Mouse (Mus musculus): Measurements from ENCODE around the gene Guk1. TPM values are rescaled to one million over a fixed set of nuclear protein-coding genes. Genes with fewer than 3 reads are reported as not detected.
"Not testable (repeated sequence)": the region's sequence is repeated elsewhere in the genome, so short reads cannot be mapped to it uniquely, and the experiment has no call there.

Guk1 gene
- total RNA-seq (2022): 100 to 1,000 TPM; 137 to 150 (median 141) TPM

GRCm38 (mm10) chr11:59192059-59192386 is at the start of gene Guk1:
Gene Guk1 (minus strand): TSS chr11:59192212.
- DNase-seq (ENCODE audit: low spot score in 2 of 2): no peak

DNA sequence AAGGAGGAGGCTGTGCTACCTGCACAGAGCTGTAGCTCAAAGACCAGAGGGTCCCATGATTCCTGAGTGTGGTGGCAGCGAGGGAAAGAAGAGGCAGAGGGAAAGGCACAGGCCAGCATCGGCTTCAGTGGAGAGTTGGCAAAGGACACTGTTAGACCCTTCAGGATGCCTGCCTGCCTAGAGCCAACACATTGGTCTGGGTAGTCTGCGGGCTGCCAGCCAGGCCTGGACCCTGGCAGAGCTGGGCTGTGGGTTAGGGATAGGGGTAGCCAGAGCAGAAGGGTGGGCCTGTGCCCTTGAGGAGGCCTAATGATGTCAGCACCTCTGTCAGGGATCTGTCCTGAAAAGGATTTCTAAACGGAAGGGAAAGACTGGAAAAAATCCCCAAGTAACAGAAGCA is 47.8 kb upstream of the Guk1 start:
- DNase-seq (ENCODE audit: low spot score in 2 of 2): no peak

DNA sequence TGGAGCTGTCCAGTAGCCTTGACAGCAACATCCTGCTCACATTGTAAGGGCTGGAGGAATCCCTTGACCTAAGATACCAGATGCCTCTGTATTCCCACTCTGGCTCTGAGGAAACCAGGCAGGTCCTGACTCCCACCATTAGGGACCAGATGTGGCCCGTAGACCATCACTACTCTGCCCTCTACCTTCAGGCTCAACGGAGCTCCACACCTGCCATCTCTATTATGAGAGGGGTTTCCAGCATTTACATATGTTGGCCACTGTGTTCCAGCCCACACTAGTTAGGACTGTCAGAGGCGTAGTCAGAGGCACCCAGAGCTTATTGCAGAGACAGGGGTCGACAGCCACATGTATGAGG is 47.4 kb upstream of the Guk1 start:
- DNase-seq (ENCODE audit: low spot score in 2 of 2): no peak

- DNase-seq (ENCODE audit: low spot score in 2 of 2): peak in 1 of 2 experiments; percentile 28
Observed at GRCm38 (mm10) chr11:59238525-59239427, 46.8 kb upstream of the Guk1 start.

DNA sequence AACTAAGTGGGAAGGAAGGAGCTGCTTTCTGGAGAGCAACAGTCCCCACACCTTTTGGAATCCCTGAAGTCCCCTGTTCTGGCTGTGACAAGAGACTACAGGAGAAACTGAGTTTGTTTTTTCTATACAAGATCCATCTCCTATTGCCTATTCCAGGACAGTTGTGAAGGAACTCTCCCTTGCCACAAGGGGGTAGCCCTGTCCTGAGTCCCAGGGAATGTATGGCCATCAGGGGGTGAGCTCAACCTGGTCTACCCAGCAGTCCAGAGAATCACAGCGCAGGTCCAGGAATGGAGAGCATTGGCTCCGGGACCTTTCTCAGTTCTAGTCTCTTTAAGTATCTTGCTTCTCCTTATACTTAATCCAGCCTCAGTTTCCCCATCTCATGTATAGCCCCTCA is 40.8 kb upstream of the Guk1 start:
- DNase-seq (ENCODE audit: low spot score in 2 of 2): no peak

DNA sequence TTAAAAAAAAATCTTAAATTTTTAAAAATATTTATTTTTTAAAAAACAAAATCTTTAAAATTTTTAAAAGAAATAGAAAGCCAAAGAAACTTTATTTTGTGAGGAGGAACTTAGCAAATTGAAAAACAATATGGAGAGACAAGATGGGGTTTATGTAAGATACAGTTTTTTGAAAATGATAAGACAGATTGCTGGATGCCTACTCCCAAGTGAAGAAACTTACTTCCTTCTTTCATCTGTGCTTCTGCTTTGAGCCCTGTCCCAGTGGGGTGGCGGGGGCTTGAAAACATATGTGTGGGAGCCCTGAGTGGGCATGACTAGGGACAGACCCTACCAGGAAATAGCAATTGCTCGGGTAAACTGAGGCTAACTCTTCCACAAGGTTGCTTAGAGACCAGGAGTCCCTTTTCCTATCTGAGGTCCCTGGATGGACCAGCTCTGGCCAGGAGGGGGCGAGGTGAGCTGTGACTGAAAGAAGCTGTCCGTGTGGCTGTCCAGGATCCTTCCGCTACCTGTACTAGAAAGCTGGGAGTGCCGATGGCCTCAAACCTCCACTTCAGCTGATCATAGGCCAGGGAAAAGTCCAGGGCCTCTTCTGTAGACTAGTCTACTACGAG is 38.2 kb upstream of the Guk1 start:
- DNase-seq (ENCODE audit: low spot score in 2 of 2): no peak

- DNase-seq (ENCODE audit: low spot score in 2 of 2): peak; percentile 87 to 96
Observed at GRCm38 (mm10) chr11:59228122-59228953, 36.3 kb upstream of the Guk1 start, which contains the start of gene Arf1. Gene Arf1 (minus strand): TSS chr11:59228270.

GRCm38 (mm10) chr11:59227604-59228121 is 35.7 kb upstream of the Guk1 start:
- no peak for DNase-seq (ENCODE audit: low spot score in 2 of 2)

GRCm38 (mm10) chr11:59226787-59227603 is 35.0 kb upstream of the Guk1 start:
- DNase-seq (ENCODE audit: low spot score in 2 of 2): no peak

- no peak for DNase-seq (ENCODE audit: low spot score in 2 of 2)
Observed at GRCm38 (mm10) chr11:59226251-59226650, 34.2 kb upstream of the Guk1 start.

DNA sequence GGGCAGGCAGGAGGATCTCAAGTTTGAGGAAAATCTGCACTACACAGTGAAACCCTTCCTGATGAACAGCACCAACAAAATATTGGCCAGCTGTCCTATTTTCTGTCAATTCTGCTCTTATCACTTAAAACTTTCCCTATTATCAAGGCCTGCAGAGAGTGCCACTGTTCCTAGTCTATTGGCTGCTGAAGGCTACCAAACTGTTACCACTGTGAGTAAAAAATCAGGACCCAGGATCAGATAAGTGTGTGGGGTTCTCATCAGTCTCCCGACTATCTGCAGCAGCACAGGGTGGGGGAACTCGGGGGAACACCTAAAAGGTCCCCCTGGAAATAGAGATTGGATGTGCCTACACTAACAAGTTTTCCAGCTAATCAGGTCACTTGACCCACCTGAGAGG is 33.2 kb upstream of the Guk1 start:
- DNase-seq (ENCODE audit: low spot score in 2 of 2): no peak

DNA sequence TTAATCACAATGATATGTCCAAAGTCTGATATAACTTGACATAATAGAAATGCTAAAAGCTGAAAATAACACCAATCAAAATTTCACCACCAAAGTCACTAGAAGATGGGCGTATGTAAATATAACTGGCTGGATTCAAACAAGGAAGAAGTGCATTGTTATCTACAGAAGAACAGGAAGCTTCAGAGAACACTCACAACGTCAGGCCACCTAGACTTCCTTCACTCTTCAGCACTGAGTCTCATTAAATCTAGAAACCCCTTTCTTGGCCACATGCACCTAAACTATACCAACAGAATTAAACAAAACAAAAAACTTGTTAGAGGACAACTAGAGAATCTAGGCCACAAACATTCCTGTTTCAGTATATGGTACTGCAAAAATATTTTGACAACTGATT is 32.5 kb upstream of the Guk1 start:
- no peak for DNase-seq (ENCODE audit: low spot score in 2 of 2)

GRCm38 (mm10) chr11:59224025-59224424 is 32.0 kb upstream of the Guk1 start:
- DNase-seq (ENCODE audit: low spot score in 2 of 2): no peak

DNA sequence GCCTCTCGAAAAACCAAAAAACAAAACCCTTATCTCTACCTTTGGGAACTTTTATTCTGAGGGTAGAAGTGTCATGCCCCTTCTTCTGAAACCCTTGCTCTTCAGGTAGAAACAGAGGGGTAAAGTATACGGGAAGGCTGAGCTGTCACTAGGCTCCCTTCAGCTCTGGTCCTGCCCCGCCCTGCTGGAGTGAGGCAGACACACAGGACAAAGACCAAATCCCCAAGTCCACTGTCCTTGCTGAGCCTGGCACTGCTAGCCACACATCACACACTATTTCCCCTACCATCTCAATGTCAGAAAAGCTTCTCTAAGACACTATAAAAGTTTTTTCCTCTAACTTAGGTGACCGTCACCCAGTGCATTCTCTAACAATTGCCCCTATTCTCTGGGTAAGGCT is 30.3 kb upstream of the Guk1 start:
- DNase-seq (ENCODE audit: low spot score in 2 of 2): no peak

GRCm38 (mm10) chr11:59221604-59222003 is 29.6 kb upstream of the Guk1 start:
- no peak for DNase-seq (ENCODE audit: low spot score in 2 of 2)

GRCm38 (mm10) chr11:59219064-59219463 is 27.1 kb upstream of the Guk1 start:
- DNase-seq (ENCODE audit: low spot score in 2 of 2): no peak

DNA sequence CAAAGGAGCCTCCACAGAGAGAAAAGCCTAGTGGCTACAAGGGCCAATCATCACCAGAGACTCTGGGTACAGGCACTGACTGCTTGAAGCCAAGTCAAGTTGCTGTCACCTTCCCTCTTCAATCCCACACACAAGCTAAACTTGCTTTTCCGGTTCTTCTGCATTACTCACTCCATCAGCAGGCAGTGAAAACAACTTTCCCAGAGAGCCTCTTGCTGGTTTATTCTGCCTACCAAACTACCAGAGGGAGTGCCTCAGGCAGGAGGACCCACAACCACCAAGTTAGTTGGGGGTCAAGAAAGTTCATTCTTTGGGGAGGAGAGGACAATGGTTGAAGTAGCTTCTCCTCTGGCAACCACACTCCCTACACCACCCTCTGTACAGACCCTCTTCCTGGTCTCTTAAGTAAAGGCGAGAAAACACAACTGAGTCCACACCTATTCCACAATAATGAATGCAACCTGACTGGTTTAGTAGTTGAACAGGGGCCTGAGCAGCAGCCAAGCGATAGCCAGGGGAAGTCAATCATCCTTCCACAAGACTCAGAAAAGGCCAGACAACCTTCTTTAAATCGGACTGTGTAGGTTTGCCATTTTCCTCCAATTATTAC is 26.5 kb upstream of the Guk1 start:
- no peak for DNase-seq (ENCODE audit: low spot score in 2 of 2)

GRCm38 (mm10) chr11:59216955-59217354 is 24.9 kb upstream of the Guk1 start:
- no peak for DNase-seq (ENCODE audit: low spot score in 2 of 2)

DNA sequence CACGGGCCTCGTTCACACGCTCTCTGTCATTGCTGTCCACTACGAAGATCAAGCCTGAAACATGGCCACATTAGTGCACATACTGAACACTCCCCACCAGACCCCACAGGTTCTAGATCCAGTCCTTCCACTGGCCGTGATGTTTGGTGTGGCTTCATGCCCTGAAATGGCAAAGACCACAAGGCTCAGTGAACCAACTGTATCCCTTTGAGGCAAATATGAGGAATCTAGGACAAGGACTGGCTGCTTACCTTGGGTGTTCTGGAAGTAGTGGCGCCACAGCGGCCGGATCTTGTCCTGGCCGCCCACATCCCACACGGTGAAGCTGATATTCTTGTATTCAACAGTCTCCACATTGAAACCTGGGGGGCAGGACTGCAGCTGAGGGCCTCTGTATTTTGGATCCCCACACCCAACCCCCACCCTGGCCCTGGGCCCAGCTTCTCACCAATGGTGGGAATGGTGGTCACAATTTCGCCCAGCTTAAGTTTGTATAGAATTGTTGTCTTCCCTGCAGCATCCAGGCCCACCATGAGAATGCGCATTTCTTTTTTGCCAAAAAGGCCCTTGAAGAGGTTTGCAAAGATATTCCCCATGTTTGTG is 21.0 kb upstream of the Guk1 start:
- no peak for DNase-seq (ENCODE audit: low spot score in 2 of 2)

- not testable (repeated sequence) for DNase-seq (ENCODE audit: low spot score in 2 of 2)
Observed at GRCm38 (mm10) chr11:59212320-59212719, 20.3 kb upstream of the Guk1 start.
